Mouse (Mus musculus): ENCODE data around the gene Hnrnph1.

- TF ChIP-seq CTCF (conservative IDR thresholded peaks at IDR 0.05; ENCODE audit: low read length) (no peak), POU5F1 (IDR thresholded peaks at IDR 0.05; ENCODE audit: borderline replicate concordance, low read length) (no peak), NANOG (IDR thresholded peaks at IDR 0.05; ENCODE audit: borderline replicate concordance, low read length) (no peak)
Observed at GRCm38 (mm10) chr11:50389011-50389410, 12.2 kb downstream of the Hnrnph1 start.

All from E14TG2a.4 (cell line).